Mouse (Mus musculus): ENCODE data around the gene Zgpat. TPM values are rescaled to one million over a fixed set of nuclear protein-coding genes. Genes with fewer than 3 reads are reported as not detected.

Gene Zgpat
- polyA plus RNA-seq (2015; fragmentation: Illumina TruSeq; extraction: RNeasy Lipid Tissue Mini Kit (QIAGEN cat#74804); ENCODE audit: insufficient read depth, low replicate concordance): 30.7 TPM

GRCm38 (mm10) chr2:181364860-181365596 is at the start of gene Zgpat, which contains the start of gene Arfrp1:
TSS of gene Zgpat (plus strand) at chr2:181364928.
TSS of gene Arfrp1 (minus strand) at chr2:181365404.

GRCm38 (mm10) chr2:181319248-181320102 is 45.3 kb upstream of the Zgpat start, which contains the start of gene Rtel1:
TSS of gene Rtel1 (plus strand) at chr2:181319739.

GRCm38 (mm10) chr2:181379778-181380177 is 15.1 kb downstream of the Zgpat start, which contains the start of gene Lime1:
TSS of gene Lime1 (plus strand) at chr2:181380078.

Other genes with a start within 250 kb of the Zgpat start
- not detected for gene Kcnq2, start 229.6 kb upstream of the Zgpat start, polyA plus RNA-seq (2015; fragmentation: Illumina TruSeq; extraction: RNeasy Lipid Tissue Mini Kit (QIAGEN cat#74804); ENCODE audit: insufficient read depth, low replicate concordance)
- not detected for gene Eef1a2, start 207.9 kb upstream of the Zgpat start, polyA plus RNA-seq (2015; fragmentation: Illumina TruSeq; extraction: RNeasy Lipid Tissue Mini Kit (QIAGEN cat#74804); ENCODE audit: insufficient read depth, low replicate concordance)
- 97.7 TPM for gene Ppdpf, start 177.7 kb upstream of the Zgpat start, polyA plus RNA-seq (2015; fragmentation: Illumina TruSeq; extraction: RNeasy Lipid Tissue Mini Kit (QIAGEN cat#74804); ENCODE audit: insufficient read depth, low replicate concordance)
- 0.48 TPM for gene Ptk6, start 162.1 kb upstream of the Zgpat start, polyA plus RNA-seq (2015; fragmentation: Illumina TruSeq; extraction: RNeasy Lipid Tissue Mini Kit (QIAGEN cat#74804); ENCODE audit: insufficient read depth, low replicate concordance)
- gene Srms, start 151.7 kb upstream of the Zgpat start, polyA plus RNA-seq (2015; fragmentation: Illumina TruSeq; extraction: RNeasy Lipid Tissue Mini Kit (QIAGEN cat#74804); ENCODE audit: insufficient read depth, low replicate concordance): 0.75 TPM
- gene Fndc11, start 144.9 kb upstream of the Zgpat start, polyA plus RNA-seq (2015; fragmentation: Illumina TruSeq; extraction: RNeasy Lipid Tissue Mini Kit (QIAGEN cat#74804); ENCODE audit: insufficient read depth, low replicate concordance): not detected
- gene Helz2, start 122.9 kb upstream of the Zgpat start, polyA plus RNA-seq (2015; fragmentation: Illumina TruSeq; extraction: RNeasy Lipid Tissue Mini Kit (QIAGEN cat#74804); ENCODE audit: insufficient read depth, low replicate concordance): 71.7 TPM
- 38.0 TPM for gene Gmeb2, start 76.9 kb upstream of the Zgpat start, polyA plus RNA-seq (2015; fragmentation: Illumina TruSeq; extraction: RNeasy Lipid Tissue Mini Kit (QIAGEN cat#74804); ENCODE audit: insufficient read depth, low replicate concordance)
- gene Stmn3, start 50.4 kb upstream of the Zgpat start, polyA plus RNA-seq (2015; fragmentation: Illumina TruSeq; extraction: RNeasy Lipid Tissue Mini Kit (QIAGEN cat#74804); ENCODE audit: insufficient read depth, low replicate concordance): not detected
- gene Rtel1, start 45.2 kb upstream of the Zgpat start, polyA plus RNA-seq (2015; fragmentation: Illumina TruSeq; extraction: RNeasy Lipid Tissue Mini Kit (QIAGEN cat#74804); ENCODE audit: insufficient read depth, low replicate concordance): 63.2 TPM
- gene Arfrp1, start 476 bp downstream of the Zgpat start, polyA plus RNA-seq (2015; fragmentation: Illumina TruSeq; extraction: RNeasy Lipid Tissue Mini Kit (QIAGEN cat#74804); ENCODE audit: insufficient read depth, low replicate concordance): 122 TPM
- gene Lime1, start 15.2 kb downstream of the Zgpat start, polyA plus RNA-seq (2015; fragmentation: Illumina TruSeq; extraction: RNeasy Lipid Tissue Mini Kit (QIAGEN cat#74804); ENCODE audit: insufficient read depth, low replicate concordance): 43.1 TPM
- gene Zbtb46, start 94.5 kb downstream of the Zgpat start, polyA plus RNA-seq (2015; fragmentation: Illumina TruSeq; extraction: RNeasy Lipid Tissue Mini Kit (QIAGEN cat#74804); ENCODE audit: insufficient read depth, low replicate concordance): 23.9 TPM
- 0.26 TPM for gene Abhd16b, start 128.3 kb downstream of the Zgpat start, polyA plus RNA-seq (2015; fragmentation: Illumina TruSeq; extraction: RNeasy Lipid Tissue Mini Kit (QIAGEN cat#74804); ENCODE audit: insufficient read depth, low replicate concordance)
- 59.1 TPM for gene Tpd52l2, start 132.2 kb downstream of the Zgpat start, polyA plus RNA-seq (2015; fragmentation: Illumina TruSeq; extraction: RNeasy Lipid Tissue Mini Kit (QIAGEN cat#74804); ENCODE audit: insufficient read depth, low replicate concordance)
- gene Dnajc5, start 155.6 kb downstream of the Zgpat start, polyA plus RNA-seq (2015; fragmentation: Illumina TruSeq; extraction: RNeasy Lipid Tissue Mini Kit (QIAGEN cat#74804); ENCODE audit: insufficient read depth, low replicate concordance): 92.0 TPM
- gene Uckl1, start 220.0 kb downstream of the Zgpat start, polyA plus RNA-seq (2015; fragmentation: Illumina TruSeq; extraction: RNeasy Lipid Tissue Mini Kit (QIAGEN cat#74804); ENCODE audit: insufficient read depth, low replicate concordance): 146 TPM
- gene Prpf6, start 226.9 kb downstream of the Zgpat start, polyA plus RNA-seq (2015; fragmentation: Illumina TruSeq; extraction: RNeasy Lipid Tissue Mini Kit (QIAGEN cat#74804); ENCODE audit: insufficient read depth, low replicate concordance): 52.3 TPM
- 25.9 TPM for gene Zfp512b, start 227.9 kb downstream of the Zgpat start, polyA plus RNA-seq (2015; fragmentation: Illumina TruSeq; extraction: RNeasy Lipid Tissue Mini Kit (QIAGEN cat#74804); ENCODE audit: insufficient read depth, low replicate concordance)
- 15.6 TPM for gene Samd10, start 234.3 kb downstream of the Zgpat start, polyA plus RNA-seq (2015; fragmentation: Illumina TruSeq; extraction: RNeasy Lipid Tissue Mini Kit (QIAGEN cat#74804); ENCODE audit: insufficient read depth, low replicate concordance)